Mouse (Mus musculus) heart, postnatal 36 days (tissue): Measurements from ENCODE around the gene Ap3m1. TPM values are rescaled to one million over a fixed set of nuclear protein-coding genes. Genes with fewer than 3 reads are reported as not detected.

Experiments
- DNase-seq, 2 experiments: peaks; one replicate each; pipeline ENCODE4 v3.0.0; 2021 to 2022
- intact Hi-C: fragments of 180-260 bp; cut with DNase I; formaldehyde crosslinking; loops from one replicate; pipeline ENCODE4 v1.15.1; 2025
- total RNA-seq, 2 experiments: library from RNA; stranded (reverse); gene quantifications; 2 replicates each; pipeline ENCODE4 v1.2.3; 2021

The Ap3m1 gene
- total RNA-seq, 2 experiments from 2014 or later: 58.0 to 62.9 TPM

DNA sequence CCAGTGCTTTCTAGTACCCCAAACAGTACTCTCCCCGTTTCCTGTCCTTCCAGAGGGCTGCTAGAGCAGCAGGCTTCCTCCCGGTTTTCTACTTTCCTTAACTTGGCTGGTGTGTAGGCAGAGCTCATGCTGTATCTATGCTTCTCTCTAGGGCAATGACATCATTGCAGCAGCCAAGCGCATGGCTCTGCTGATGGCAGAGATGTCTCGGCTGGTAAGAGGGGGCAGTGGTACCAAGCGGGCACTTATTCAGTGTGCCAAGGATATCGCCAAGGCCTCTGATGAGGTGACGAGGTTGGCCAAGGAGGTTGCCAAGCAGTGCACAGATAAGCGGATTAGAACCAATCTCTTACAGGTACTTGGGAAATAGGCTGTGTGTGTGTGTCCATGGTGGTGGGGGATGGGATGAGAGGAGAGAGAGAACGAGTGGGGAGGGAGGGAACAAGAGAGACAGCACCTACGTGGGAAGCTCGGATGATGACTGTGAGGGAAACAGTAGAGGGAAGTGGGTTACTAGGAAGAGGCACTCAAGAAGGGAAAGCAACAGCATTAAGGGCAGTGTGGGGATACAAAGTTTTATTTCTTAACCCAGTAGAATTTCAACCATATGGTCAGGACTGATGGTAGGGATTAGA, 23.2 kb downstream of the Ap3m1 start:
- intact Hi-C loops: no loop called here
- DNase-seq: no peak

DNA sequence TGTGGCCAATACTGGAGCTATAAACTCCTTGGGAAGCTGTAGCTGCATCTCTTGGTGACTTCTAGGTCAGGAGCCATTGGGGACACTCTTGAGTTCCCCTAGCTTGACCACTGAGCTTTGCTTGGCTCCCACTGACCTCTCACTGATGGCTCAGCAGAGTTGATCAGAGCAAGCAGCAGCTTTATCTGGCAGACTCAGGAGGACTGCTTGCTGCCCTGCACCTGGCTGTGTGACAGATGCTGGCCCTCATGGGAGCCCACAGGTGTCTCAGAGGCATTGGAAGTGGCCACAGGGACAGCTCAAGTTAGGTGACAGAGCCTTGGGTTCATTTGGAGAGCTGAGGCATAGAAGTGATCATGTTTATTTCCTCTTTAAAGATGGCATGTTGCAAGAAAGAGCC, 24.8 kb downstream of the Ap3m1 start:
- intact Hi-C loops: no loop called here
- DNase-seq: no peak

DNA sequence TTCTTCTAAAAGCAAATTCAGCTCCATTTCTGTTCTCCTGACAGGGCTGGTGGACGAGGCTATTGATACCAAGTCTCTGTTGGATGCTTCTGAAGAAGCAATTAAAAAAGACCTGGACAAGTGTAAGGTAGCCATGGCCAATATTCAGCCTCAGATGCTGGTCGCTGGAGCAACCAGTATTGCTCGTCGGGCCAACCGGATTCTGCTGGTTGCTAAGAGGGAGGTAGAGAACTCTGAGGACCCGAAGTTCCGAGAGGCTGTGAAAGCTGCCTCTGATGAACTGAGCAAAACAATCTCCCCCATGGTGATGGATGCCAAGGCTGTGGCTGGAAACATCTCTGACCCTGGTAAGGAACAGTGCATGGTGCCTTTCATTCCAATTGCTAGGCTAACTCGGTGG, 31.9 kb downstream of the Ap3m1 start:
- intact Hi-C loops: no loop called here
- DNase-seq: no peak

DNA sequence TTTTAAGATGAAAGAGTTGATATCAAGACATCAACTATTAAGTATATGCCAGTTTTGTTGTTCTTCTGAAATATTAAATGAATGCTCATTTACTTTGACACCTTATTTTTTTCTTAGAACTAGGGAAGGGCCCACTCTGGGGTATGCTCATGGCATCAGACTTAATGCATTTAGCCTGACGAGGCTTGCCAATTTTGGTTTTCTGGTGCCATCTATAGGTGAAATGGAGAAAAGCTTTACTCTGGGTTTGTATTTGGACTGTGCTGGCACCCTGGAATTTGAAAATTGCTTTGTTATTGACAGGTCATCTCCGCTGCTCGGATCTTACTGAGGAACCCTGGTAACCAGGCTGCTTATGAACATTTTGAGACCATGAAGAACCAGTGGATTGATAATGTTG, 33.3 kb downstream of the Ap3m1 start:
- intact Hi-C loops: no loop called here
- DNase-seq: no peak

DNA sequence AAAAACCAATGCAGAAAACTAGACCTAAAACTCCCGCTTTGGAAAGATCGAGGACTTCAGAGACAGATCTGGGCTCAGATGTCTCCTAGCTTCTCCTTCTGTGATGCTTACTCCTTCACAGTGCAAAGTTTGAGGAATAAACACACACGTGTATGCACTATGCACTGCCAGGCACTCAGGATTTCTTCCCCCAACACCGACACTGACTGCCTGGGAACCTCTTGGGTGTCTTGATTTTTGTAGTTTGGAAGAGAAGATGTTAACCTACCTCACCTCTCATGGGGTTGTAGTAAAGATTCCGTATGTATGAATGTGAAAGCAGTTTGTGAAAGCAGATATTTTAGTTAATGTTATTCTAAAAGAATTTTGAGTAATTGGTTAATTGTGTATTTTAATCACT, 34.4 kb downstream of the Ap3m1 start:
- no peak for DNase-seq
- intact Hi-C loops: no loop called here

DNA sequence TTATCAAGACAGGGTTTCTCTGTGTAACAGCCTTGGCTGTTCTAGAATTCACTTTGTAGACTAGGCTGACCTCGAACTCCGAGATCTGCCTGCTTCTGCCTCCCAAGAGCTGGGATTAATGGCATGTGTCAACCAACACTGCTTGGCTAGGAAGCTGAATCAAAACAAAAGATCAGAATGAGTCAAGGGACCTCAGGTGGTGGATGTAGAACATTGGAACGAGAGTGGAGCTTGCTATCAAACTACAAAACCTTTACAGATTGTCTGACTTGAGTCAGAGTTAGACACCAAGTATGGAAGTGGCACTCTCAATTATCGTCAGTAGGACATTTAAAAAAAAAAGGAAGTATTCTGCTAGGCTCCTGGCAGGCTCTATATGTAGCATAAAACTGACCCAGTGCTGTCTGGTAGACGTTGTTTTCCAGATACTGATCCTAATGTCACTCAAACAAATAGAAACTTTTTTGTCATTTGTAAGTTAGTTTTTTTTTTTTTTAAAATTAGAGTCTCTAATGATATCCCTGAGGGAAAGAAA, 38.4 kb downstream of the Ap3m1 start:
- intact Hi-C loops: no loop called here
- no peak for DNase-seq

DNA sequence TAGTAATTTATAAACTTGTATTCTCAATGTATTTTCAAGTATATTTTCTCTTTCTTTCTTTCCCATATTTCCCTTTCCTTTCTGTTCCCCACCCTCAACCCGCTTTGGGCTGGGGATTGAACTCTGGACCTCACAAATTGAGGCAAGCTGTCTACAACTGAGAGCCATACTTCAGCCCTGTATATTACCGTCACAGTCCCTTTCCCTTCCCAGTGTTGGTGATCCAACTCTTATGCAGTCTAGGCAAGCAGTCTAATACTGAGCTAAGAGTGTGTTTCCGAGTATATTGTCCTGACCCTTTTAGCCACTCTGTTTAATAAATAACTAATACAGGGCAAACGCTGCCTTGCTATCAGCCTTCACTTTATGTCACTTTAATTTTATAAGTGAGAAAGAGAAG, 52.7 kb downstream of the Ap3m1 start:
- DNase-seq: no peak
- intact Hi-C loops: no loop called here

DNA sequence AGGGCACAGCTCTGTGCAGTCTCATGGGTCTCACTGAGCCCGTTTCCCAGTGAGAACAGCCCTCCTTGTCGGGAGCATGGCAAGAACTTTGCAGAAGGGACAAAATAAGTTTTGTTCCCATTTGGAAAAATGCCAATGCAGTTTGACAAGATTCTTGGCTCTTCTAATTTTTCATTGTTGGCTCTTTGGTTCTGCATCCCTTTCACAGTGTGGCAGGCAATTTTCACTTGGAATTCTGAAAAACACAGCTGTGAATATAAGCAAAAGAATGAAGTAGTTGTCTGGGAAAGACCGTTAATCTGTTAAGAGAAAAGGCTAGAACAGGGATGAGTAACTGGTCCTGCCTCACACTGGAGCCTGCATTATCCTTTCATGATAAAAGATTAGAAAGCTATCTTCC, 54.8 kb downstream of the Ap3m1 start:
- intact Hi-C loops: no loop called here
- DNase-seq: no peak

DNA sequence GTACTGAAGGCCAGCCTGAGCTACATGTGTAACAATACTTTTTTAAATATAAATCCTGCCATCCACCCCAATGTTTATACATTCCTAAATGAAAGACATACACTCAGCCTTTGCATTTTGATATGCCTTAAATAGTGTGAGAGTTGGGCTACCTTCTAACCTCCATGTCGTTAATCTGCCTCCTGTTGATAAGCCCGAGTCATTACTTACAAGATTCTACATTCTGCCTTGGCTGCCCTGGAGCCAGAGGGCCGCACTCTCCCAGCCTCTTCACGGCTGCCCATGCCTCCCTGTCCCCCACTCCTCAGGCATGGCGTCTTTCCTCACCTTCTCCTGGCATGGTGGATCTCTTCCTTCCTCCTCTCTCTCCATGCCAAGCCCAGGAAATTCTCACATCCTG, 55.9 kb downstream of the Ap3m1 start:
- DNase-seq: no peak
- intact Hi-C loops: no loop called here

DNA sequence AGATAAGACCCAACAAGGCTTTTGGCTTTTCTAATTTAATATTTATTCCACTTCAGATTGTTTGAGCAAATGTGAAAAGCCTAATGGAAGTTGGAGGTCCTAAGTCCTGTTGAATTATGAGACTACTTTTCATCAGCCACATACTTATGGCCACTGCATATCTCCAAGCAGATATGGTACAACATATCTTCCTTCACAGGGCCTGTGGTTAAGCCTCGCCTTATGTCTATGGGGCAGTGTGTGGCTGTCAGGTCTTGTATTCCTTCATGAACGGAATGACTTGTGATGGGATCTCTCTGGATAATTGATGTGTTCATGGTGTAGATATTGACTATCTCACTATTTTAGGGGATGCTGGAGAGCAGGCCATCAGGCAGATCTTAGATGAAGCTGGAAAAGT, 56.8 kb downstream of the Ap3m1 start:
- DNase-seq: no peak
- intact Hi-C loops: no loop called here

DNA sequence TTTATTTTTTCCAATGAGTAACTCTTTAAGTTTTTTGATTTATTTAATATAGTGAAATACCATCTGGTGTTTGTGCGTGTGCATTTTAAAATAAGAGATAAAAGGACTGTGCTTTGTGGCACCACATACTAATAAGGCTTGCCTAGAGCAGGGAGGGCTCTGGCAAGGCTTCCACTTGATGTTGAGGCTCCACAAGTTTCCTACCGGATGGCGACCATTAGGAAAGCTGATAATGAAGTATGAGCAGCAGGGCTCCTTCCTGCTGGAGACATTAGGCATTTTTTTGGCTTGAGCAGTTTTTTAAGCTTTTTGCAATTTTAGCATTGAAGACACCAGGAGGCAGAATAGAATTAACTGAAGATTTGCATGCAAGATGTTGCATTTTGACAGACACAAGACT, 57.8 kb downstream of the Ap3m1 start:
- intact Hi-C loops: loop anchor here (5.0 kb wide), 1 partner anchor 102 kb away; no protein-coding TSS in a partner anchor

DNA sequence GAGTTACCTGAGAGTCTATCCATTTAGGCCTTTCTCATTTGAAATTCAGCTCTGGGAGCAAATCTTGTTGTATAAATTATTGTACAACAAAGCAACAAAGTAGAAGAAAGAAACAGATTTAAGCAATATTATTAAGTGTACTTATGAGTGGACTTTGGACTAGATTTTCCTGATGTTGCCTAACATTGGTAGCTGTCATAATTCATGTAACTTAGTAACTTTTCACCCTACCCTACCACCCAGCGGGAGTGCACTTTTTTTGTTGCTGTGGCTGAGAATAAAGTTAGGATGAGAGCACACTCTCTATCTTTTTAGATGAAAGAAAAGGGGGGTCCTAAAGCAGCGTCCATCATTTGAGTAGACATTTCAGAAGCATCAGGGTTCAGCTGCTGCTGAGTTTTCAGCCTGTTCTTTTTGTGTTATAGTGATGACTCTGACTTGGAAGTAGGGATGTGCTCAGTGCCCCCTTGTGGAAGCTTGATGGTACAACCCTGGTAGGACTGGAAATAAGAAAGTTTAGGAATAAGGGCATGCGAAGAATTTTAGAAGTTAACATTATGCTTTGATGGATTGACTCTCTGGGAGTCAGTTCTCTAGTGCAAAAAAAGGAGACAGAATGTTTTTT, 59.1 kb downstream of the Ap3m1 start:
- DNase-seq: peak; percentile 41 to 52
- intact Hi-C loops: loop anchor here (1.0 to 5.0 kb wide), 4 partner anchors 64 to 188 kb away; partner anchors contain the start of gene Vcl

More for the DNA sequence above, 57.8 kb downstream of the Ap3m1 start:
- no peak for DNase-seq

DNA sequence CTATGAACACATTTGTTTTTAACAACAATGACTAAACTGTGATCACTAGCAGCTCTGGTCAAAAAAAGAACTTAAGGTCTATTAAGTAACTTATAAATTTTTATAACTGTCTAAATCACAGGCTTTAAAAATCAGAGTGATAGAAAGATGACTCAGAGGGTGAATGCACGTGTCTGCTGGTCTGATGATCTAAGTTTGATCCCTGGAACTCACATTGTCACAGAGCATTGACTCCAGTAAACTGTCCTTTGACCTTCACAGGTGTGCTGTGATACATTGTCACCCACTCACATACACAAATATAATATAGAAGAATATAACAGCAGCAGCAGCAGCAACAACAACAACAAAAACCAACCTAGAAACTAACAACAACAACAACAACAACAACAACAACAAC, 60.8 kb downstream of the Ap3m1 start:
- DNase-seq: no peak
- intact Hi-C loops: loop anchor here (5.0 kb wide), 1 partner anchor 99 kb away; no protein-coding TSS in a partner anchor

DNA sequence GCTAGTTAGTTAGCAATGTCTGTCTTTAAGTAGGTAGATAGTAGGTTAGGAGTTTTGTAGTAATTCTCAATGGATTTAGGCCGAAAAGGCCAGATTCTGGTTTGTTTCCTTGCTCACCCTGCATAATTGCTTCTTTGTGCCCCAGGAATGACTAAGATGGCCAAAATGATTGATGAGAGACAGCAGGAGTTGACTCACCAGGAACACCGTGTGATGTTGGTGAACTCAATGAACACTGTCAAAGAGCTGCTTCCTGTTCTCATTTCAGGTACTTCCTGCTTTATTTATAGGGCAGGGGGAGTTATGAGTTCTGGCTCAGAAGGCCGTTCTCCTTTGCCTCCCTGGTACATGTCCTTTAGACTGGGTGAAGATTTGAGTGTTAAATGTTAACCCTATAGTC, 66.8 kb downstream of the Ap3m1 start:
- intact Hi-C loops: no loop called here
- DNase-seq: no peak

DNA sequence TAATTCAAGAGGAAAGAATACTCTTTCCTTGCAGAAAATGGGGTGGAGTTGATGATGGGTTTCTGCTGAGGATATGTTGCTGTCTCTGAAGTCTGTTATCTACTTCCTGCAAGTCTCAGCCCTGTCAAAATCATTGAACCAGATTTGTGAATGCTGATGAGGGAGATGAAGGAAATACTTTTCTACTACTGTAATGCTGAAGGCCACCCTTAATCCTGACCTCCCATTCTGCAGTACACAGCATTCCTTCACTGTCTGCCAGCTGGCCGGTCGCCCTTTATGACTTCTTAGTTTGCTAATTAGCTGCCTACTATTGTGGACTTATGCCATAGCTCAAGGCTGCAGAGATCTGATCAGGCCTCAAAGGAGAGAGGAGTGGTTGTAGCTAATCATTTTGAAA, 68.5 kb downstream of the Ap3m1 start:
- DNase-seq: peak; percentile 62 to 74
- intact Hi-C loops: no loop called here

Other genes starting within 250 kb of the Ap3m1 start
- 1 to 10 TPM; 6.1 to 6.2 TPM for gene Plau, start 215.8 kb downstream of the Ap3m1 start, total RNA-seq
- gene Vcl, start 123.1 kb downstream of the Ap3m1 start, total RNA-seq: 100 to 1,000 TPM; 113 to 137 TPM
- gene Adk, start 66 bp upstream of the Ap3m1 start, total RNA-seq: 100 to 1,000 TPM; 239 to 252 TPM